Mouse (Mus musculus) liver, embryonic 14.5 days (tissue): ENCODE measurements around the gene Cct3.

Source experiments
- CTCF ChIP-seq: IDR thresholded peaks from 2 replicates; pipeline ENCODE4 v1.5.1; 2016; ENCODE audit warnings: antibody characterized with exemption, low read depth, control low read depth
- EP300 ChIP-seq: IDR thresholded peaks from 2 replicates; pipeline ENCODE4 v1.6.1; 2016; ENCODE audit warnings: antibody characterized with exemption, low read depth

DNA sequence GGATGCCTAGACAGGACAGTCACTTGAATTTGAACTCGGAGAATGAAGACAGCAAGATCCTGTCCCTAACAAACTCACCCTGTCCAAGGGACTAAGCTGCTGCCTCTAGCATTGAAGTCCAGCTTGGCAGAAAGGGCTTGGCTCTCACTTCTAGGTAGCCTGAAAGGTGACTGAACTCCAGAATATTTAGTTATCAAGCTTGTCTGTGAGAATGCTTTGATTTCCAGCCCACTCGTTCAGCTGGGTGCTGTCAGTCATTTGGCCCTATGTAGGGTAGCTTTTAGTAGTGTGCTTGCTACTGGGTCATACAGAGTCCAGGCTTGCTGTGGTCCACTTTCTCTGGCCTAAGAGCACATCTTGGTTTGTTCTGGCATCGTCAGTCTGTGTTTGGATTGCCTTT lies 42.1 kb downstream of the Cct3 start:
- no peak for TF ChIP-seq CTCF
- no peak for TF ChIP-seq EP300
